Mouse (Mus musculus) forebrain, embryonic 15.5 days (tissue): ENCODE measurements around the gene Igfbp5. TPM values are rescaled to one million over a fixed set of nuclear protein-coding genes. Genes with fewer than 3 reads are reported as not detected.

Experiments
- ATAC-seq: fragments of 200-750 bp; cut with Nextera tagmentation; replicated peaks from 2 replicates; pipeline ENCODE4 v1.8.0; 2017; ENCODE audit warnings: mild to moderate bottlenecking, moderate TSS enrichment, moderate library complexity
- H3K27ac ChIP-seq: fragments of 300-500 bp; sonication (generic); replicated peaks from 2 replicates; pipeline ENCODE4 v1.5.1; 2015; ENCODE audit warnings: mild to moderate bottlenecking, inconsistent platforms
- H3K27me3 ChIP-seq: fragments of 300-500 bp; sonication (generic); 2 replicates; pipeline ENCODE4 v1.6.1; 2015; ENCODE audit warnings: inconsistent platforms
- H3K36me3 ChIP-seq: fragments of 300-500 bp; sonication (generic); 2 replicates; pipeline ENCODE4 v1.6.1; 2015; ENCODE audit warnings: mild to moderate bottlenecking, inconsistent platforms
- H3K4me1 ChIP-seq: fragments of 300-500 bp; sonication (generic); 2 replicates; pipeline ENCODE4 v1.6.1; 2015; ENCODE audit warnings: inconsistent platforms
- H3K4me2 ChIP-seq: fragments of 300-500 bp; sonication (generic); replicated peaks from 2 replicates; pipeline ENCODE4 v1.6.1; 2015; ENCODE audit warnings: mild to moderate bottlenecking, inconsistent platforms
- H3K4me3 ChIP-seq: fragments of 300-500 bp; sonication (generic); 2 replicates; pipeline ENCODE4 v1.5.1; 2015; ENCODE audit warnings: mild to moderate bottlenecking, inconsistent platforms
- H3K9ac ChIP-seq: fragments of 300-500 bp; sonication (generic); replicated peaks from 2 replicates; pipeline ENCODE4 v1.6.1; 2015; ENCODE audit warnings: mild to moderate bottlenecking, inconsistent platforms
- H3K9me3 ChIP-seq: fragments of 300-500 bp; sonication (generic); 2 replicates; pipeline ENCODE4 v1.6.1; 2016; ENCODE audit warnings: inconsistent platforms
- WGBS: fragments of 180-500 bp; shearing (Covaris S2); methylation state at CpG from one replicate; pipeline ENCODE4 v1.1.7; 2015; ENCODE audit warnings: mixed read lengths; 5-methylcytosine and 5-hydroxymethylcytosine counted together
- polyA plus RNA-seq: library from polyadenylated mRNA; unstranded; fragments of >200 nt; fragmentation: Nextera tagmentation; extraction: Ambion mirVana; gene quantifications from 2 replicates; pipeline ENCODE4 v1.2.1, GENCODE M21; 2015

The Igfbp5 gene
- polyA plus RNA-seq, 1 experiment from 2014 or later = 24.4 TPM

- Histone ChIP-seq H3K27ac (peak overlapping the region; percentile 77), H3K4me2 (peak overlapping the region; percentile 98), H3K4me1 (peaks cover 61% of the 10 kb centered on the region), H3K27me3 (no peaks in the 10 kb centered on the region), H3K4me3 (peak overlapping the region; percentile 57), H3K9ac (peak overlapping the region; percentile 68), H3K9me3 (no peaks in the 10 kb centered on the region), H3K36me3 (no peaks in the 10 kb centered on the region)
- ATAC-seq = peak; percentile 7; the same call in 1 of the 2 replicates
- WGBS = 0% methylated on average over 43 of the region's 43 CpGs
These were observed 985 bp downstream of the Igfbp5 start for GRCm38 (mm10) chr1:72873511-72874286.

DNA sequence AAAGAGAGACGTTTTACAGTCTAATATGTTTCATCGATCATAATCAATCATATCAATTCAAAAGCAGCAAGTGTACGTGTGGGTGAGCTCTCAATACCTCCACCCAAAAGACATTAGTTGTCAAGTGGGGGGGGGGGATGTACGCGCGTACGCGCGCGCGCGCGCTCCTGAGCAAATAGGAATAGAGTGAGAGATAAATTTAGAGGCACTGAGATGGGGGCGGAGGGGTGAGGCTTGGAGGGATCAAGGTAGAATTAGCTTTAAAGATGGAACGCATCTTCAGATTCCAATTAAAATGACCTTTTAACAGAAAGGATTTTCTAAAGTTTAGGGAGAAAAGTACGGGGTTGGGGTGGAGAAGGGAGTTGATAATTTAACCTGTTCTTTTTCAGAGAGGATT, 1.6 kb downstream of the Igfbp5 start:
- Histone ChIP-seq H3K9ac (peak overlapping the region; percentile 68), H3K27me3 (no peaks in the 10 kb centered on the region), H3K4me2 (peak overlapping the region; percentile 98), H3K36me3 (no peaks in the 10 kb centered on the region), H3K9me3 (no peaks in the 10 kb centered on the region), H3K4me3 (peak overlapping the region; percentile 57), H3K27ac (peak overlapping the region; percentile 77), H3K4me1 (peaks cover 61% of the 10 kb centered on the region)
- 0% methylated on average over 16 of the region's 16 CpGs for WGBS
- no peak for ATAC-seq

GRCm38 (mm10) chr1:72872521-72872920, 2.2 kb downstream of the Igfbp5 start:
- WGBS = 0% methylated on average over 8 of the region's 8 CpGs
- Histone ChIP-seq H3K27me3 (no peaks in the 10 kb centered on the region), H3K36me3 (no peaks in the 10 kb centered on the region), H3K9ac (no peak overlapping the region), H3K4me2 (peak overlapping the region; percentile 98), H3K4me3 (peak overlapping the region; percentile 57), H3K9me3 (no peaks in the 10 kb centered on the region), H3K27ac (peak overlapping the region; percentile 81), H3K4me1 (peaks cover 62% of the 10 kb centered on the region)
- peak; percentile 40 for ATAC-seq

DNA sequence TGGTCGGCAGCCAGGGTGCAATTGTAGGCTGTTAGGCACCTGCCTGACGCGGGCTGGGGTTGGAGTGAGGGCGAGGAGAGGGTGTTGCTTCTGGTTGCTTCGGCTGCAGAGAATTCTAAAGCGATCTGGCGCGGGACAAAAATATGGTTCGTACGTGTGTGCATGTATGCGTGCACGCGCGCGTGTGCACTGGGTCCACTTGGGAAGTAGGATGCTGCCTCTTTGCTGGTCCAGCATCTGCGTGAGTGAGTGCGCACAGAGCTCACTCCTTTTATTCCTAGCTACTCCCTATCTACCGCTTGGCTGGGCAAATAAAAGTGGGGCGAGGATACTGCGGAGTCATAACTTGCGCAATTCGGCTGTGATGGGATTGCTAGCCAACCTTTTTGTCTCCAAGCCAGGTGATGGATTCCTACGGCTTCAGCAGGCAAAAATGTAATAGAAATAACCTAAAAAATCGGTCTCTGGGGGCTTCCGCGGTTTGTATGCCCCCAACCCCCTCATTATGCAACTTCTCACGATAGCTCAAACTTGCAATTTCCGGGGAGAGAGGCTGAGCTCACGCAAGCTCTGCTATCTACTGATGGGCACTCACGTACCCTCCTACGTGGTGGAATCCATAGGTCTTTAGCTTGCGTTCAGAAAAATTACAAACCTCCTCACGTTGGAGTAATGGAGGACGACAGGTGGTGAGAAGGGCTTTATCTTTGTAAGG, 2.8 kb downstream of the Igfbp5 start:
- Histone ChIP-seq H3K4me1 (peaks cover 64% of the 10 kb centered on the region), H3K9ac (peak overlapping the region; percentile 57), H3K4me3 (peak overlapping the region; percentile 57), H3K9me3 (no peaks in the 10 kb centered on the region), H3K4me2 (peak overlapping the region; percentile 98), H3K27me3 (no peaks in the 10 kb centered on the region), H3K36me3 (no peaks in the 10 kb centered on the region), H3K27ac (peak overlapping the region; percentile 81)
- peak; percentile 17; the same call in 1 of the 2 replicates for ATAC-seq
- WGBS = under 1% methylated on average over 34 of the region's 34 CpGs

DNA sequence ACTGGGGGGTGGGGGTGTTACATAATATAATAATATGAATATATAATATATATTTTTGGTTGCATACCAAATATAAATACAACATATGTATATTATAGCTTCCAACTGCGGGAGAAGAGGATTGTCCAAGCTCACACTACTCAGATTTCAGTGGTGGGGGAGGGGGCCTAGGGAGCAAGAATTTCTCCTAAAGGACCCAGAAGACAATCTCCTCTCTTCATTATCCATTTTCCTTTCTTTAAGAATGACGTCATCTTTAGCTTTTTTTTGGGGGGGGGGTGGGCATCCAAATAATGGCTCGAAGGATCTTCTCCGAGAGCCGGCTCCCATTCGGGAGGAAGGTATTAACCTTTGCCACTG, 3.4 kb downstream of the Igfbp5 start:
- Histone ChIP-seq H3K27me3 (no peaks in the 10 kb centered on the region), H3K9ac (peak overlapping the region; percentile 57), H3K4me3 (peak overlapping the region; percentile 57), H3K27ac (peak overlapping the region; percentile 81), H3K9me3 (no peaks in the 10 kb centered on the region), H3K4me2 (peak overlapping the region; percentile 98), H3K36me3 (no peaks in the 10 kb centered on the region), H3K4me1 (peaks cover 64% of the 10 kb centered on the region)
- 0% methylated on average over 6 of the region's 6 CpGs for WGBS
- peak; percentile 11; the same call in 1 of the 2 replicates for ATAC-seq

DNA sequence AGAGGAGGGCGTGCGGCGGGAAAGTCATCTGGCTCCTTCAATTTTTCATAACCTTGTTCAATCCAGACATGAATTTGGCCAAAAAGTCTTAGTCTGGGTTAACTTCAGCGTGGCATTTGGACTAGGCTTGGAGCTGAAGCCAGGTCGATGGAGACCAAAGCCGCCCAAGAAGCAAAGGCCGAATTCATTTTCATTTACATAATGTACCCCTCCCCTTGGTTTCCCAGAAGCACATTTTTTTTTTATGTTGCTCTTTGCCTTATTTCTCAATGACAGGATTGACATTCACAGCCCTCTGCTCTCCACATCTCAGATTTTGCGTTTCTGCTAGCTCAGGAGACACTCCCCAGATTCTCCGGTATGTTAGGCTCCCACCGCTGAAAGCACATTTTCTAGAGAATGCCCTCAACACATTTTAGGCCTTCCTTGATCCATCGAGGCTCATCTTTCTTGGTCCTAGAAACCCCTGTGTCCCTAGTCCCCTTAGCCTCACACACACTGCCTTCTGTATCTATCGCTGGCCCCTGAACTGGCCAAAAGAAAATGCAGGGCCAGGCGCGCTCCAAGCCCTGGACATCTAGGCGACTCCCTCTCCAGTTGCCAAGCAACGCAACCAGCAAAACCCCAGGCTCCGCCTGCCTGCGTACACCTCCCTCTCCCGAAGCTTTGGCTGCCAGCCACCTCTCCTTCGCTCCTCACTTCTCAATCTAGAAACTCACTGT, 3.9 kb downstream of the Igfbp5 start:
- under 1% methylated on average over 20 of the region's 20 CpGs for WGBS
- Histone ChIP-seq H3K9me3 (no peaks in the 10 kb centered on the region), H3K27me3 (no peaks in the 10 kb centered on the region), H3K27ac (peak overlapping the region; percentile 81), H3K4me3 (peak overlapping the region; percentile 57), H3K4me1 (peaks cover 64% of the 10 kb centered on the region), H3K9ac (peak overlapping the region; percentile 57), H3K4me2 (peak overlapping the region; percentile 98), H3K36me3 (no peaks in the 10 kb centered on the region)
- peak; percentile 49 for ATAC-seq

GRCm38 (mm10) chr1:72869681-72870614, 4.7 kb downstream of the Igfbp5 start:
- Histone ChIP-seq H3K27me3 (no peaks in the 10 kb centered on the region), H3K36me3 (no peaks in the 10 kb centered on the region), H3K4me3 (peak overlapping the region; percentile 57), H3K4me1 (peaks cover 58% of the 10 kb centered on the region), H3K27ac (peak overlapping the region; percentile 81), H3K9me3 (no peaks in the 10 kb centered on the region), H3K9ac (peak overlapping the region; percentile 57), H3K4me2 (peak overlapping the region; percentile 98)
- WGBS = 5% methylated on average over 22 of the region's 22 CpGs
- ATAC-seq = no peak

- no peaks in the 10 kb centered on the region for H3K36me3 ChIP-seq
- H3K27me3 ChIP-seq = no peaks in the 10 kb centered on the region
- peaks cover 51% of the 10 kb centered on the region for H3K4me1 ChIP-seq
- no peak overlapping the region for H3K27ac ChIP-seq
- H3K4me3 ChIP-seq = no peak overlapping the region
- H3K9ac ChIP-seq = no peak overlapping the region
- H3K4me2 ChIP-seq = no peak overlapping the region
- no peak for ATAC-seq
- H3K9me3 ChIP-seq = no peaks in the 10 kb centered on the region
These were observed 5.4 kb downstream of the Igfbp5 start for GRCm38 (mm10) chr1:72869275-72869674.

GRCm38 (mm10) chr1:72868429-72869215, 6.1 kb downstream of the Igfbp5 start:
- Histone ChIP-seq H3K27me3 (no peaks in the 10 kb centered on the region), H3K4me2 (no peak overlapping the region), H3K36me3 (no peaks in the 10 kb centered on the region), H3K27ac (no peak overlapping the region), H3K4me3 (no peak overlapping the region), H3K4me1 (peaks cover 45% of the 10 kb centered on the region), H3K9ac (no peak overlapping the region), H3K9me3 (no peaks in the 10 kb centered on the region)
- 81% methylated on average over 10 of the region's 10 CpGs for WGBS
- ATAC-seq = no peak

GRCm38 (mm10) chr1:72867346-72867745, 7.3 kb downstream of the Igfbp5 start:
- 23% methylated on average over 1 of the region's 1 CpGs for WGBS
- Histone ChIP-seq H3K4me1 (peaks cover 33% of the 10 kb centered on the region), H3K4me2 (no peak overlapping the region), H3K27ac (no peak overlapping the region), H3K36me3 (no peaks in the 10 kb centered on the region), H3K4me3 (no peak overlapping the region), H3K27me3 (no peaks in the 10 kb centered on the region), H3K9me3 (no peaks in the 10 kb centered on the region), H3K9ac (no peak overlapping the region)
- ATAC-seq = no peak

DNA sequence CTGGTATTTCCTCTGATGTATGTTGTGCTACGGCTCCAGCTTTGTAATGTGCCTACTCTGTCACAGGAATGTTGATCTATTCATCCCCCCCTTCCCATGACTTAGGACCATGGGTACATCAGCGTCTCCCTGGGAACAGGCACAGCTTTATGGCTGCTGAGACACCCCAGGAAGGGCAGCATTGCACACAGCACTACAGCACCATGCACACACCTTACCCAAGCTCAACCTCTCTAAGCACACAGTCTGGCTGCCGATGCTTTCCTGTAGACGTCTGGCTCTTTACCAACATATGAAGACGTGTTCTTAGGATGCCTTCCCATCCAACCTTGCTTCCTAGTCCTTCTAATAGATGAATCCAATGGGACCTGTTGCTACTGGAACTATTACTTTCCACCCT, 8.3 kb downstream of the Igfbp5 start:
- no peak overlapping the region for H3K27ac ChIP-seq
- 52% methylated on average over 5 of the region's 5 CpGs for WGBS

More for the DNA sequence above, 8.3 kb downstream of the Igfbp5 start:
- no peak overlapping the region for H3K4me3 ChIP-seq
- H3K9ac ChIP-seq = no peak overlapping the region
- H3K36me3 ChIP-seq = no peaks in the 10 kb centered on the region
- H3K9me3 ChIP-seq = no peaks in the 10 kb centered on the region
- H3K4me1 ChIP-seq = peaks cover 25% of the 10 kb centered on the region
- no peaks in the 10 kb centered on the region for H3K27me3 ChIP-seq
- H3K4me2 ChIP-seq = no peak overlapping the region
- ATAC-seq = no peak
